Mouse (Mus musculus): ENCODE measurements around the gene Slc35f1.
A peak's percentile ranks its signal among the peaks of the same experiment; 100 is the strongest.

Gene Slc35f1

GRCm38 (mm10) chr10:52690334-52690991 lies at the start of gene Slc35f1:
Gene Slc35f1, plus strand, starts transcription at chr10:52690533.
- peak; percentile 47 to 83 for DNase-seq (ENCODE audit: inconsistent age in 2 of 2, low spot score in 1 of 2)

- no peak for DNase-seq (ENCODE audit: inconsistent age in 2 of 2, low spot score in 1 of 2)
Measured at GRCm38 (mm10) chr10:52671234-52671633, 19.1 kb upstream of the Slc35f1 start.

GRCm38 (mm10) chr10:52690992-52691731 lies 829 bp downstream of the Slc35f1 start:
- DNase-seq (ENCODE audit: inconsistent age in 2 of 2, low spot score in 1 of 2): peak; percentile 7 to 74

- DNase-seq (ENCODE audit: inconsistent age in 2 of 2, low spot score in 1 of 2): no peak
Measured at GRCm38 (mm10) chr10:52703688-52704087, 13.4 kb downstream of the Slc35f1 start.

- peak; percentile 18 to 71 for DNase-seq (ENCODE audit: inconsistent age in 2 of 2, low spot score in 1 of 2)
Measured at GRCm38 (mm10) chr10:52704101-52705051, 14.0 kb downstream of the Slc35f1 start.

GRCm38 (mm10) chr10:52709482-52709881 lies 19.1 kb downstream of the Slc35f1 start:
- no peak for DNase-seq (ENCODE audit: inconsistent age in 2 of 2, low spot score in 1 of 2)

GRCm38 (mm10) chr10:52712166-52712565 lies 21.8 kb downstream of the Slc35f1 start:
- no peak for DNase-seq (ENCODE audit: inconsistent age in 2 of 2, low spot score in 1 of 2)

GRCm38 (mm10) chr10:52714557-52714956 lies 24.2 kb downstream of the Slc35f1 start:
- DNase-seq (ENCODE audit: inconsistent age in 2 of 2, low spot score in 1 of 2): no peak

- no peak for DNase-seq (ENCODE audit: inconsistent age in 2 of 2, low spot score in 1 of 2)
Measured at GRCm38 (mm10) chr10:52715146-52715545, 24.8 kb downstream of the Slc35f1 start.

- DNase-seq (ENCODE audit: inconsistent age in 2 of 2, low spot score in 1 of 2): no peak
Measured at GRCm38 (mm10) chr10:52718199-52718917, 28.0 kb downstream of the Slc35f1 start.

GRCm38 (mm10) chr10:52726674-52727073 lies 36.3 kb downstream of the Slc35f1 start:
- DNase-seq (ENCODE audit: inconsistent age in 2 of 2, low spot score in 1 of 2): no peak

GRCm38 (mm10) chr10:52742671-52743379 lies 52.5 kb downstream of the Slc35f1 start:
- no peak for DNase-seq (ENCODE audit: inconsistent age in 2 of 2, low spot score in 1 of 2)

GRCm38 (mm10) chr10:52743831-52744230 lies 53.5 kb downstream of the Slc35f1 start:
- DNase-seq (ENCODE audit: inconsistent age in 2 of 2, low spot score in 1 of 2): no peak

- no peak for DNase-seq (ENCODE audit: inconsistent age in 2 of 2, low spot score in 1 of 2)
Measured at GRCm38 (mm10) chr10:52748028-52748597, 57.8 kb downstream of the Slc35f1 start.

- DNase-seq (ENCODE audit: inconsistent age in 2 of 2, low spot score in 1 of 2): no peak
Measured at GRCm38 (mm10) chr10:52755949-52756679, 65.8 kb downstream of the Slc35f1 start.

- DNase-seq (ENCODE audit: inconsistent age in 2 of 2, low spot score in 1 of 2): no peak
Measured at GRCm38 (mm10) chr10:52757496-52758260, 67.3 kb downstream of the Slc35f1 start.

GRCm38 (mm10) chr10:52758589-52758988 lies 68.3 kb downstream of the Slc35f1 start:
- peak in 1 of 2 experiments; percentile 67 for DNase-seq (ENCODE audit: inconsistent age in 2 of 2, low spot score in 1 of 2)

- no peak for DNase-seq (ENCODE audit: inconsistent age in 2 of 2, low spot score in 1 of 2)
Measured at GRCm38 (mm10) chr10:52760527-52760926, 70.2 kb downstream of the Slc35f1 start.

Data from adrenal gland, adult (tissue).